Comparison of ENCODE assay signal across 9 mouse cellular contexts in genomic region chr16:31570311-31571139, GRCm38 (mm10).
DNase-seq lines count a peak whose midpoint lies in the region; ATAC-seq and TF ChIP-seq lines count a peak whose summit lies in the region.
"Had no signal": no experiment of that assay in that cellular context is flagged by ENCODE, and none has a peak within 500 bp of the region (broad histone marks: within the 10 kb centered on the region; RNA-seq: fewer than 3 reads in every experiment).

No protein-coding gene starts in this region.

- no peak overlapping the region for H3K4me3 ChIP-seq in hindbrain, embryonic 16.5 days (ENCODE audit: low read length)
- no peak overlapping the region for H3K4me3 ChIP-seq in hindbrain, embryonic 11.5 days (ENCODE audit: low read depth, low read length)
- H3K4me3 ChIP-seq in MEL (ENCODE audit: control insufficient read depth in 1 of 2, insufficient read depth in 1 of 2, low read depth in 2 of 2, low read length in 2 of 2), result no peak overlapping the region
- no peak overlapping the region for H3K4me3 ChIP-seq in liver, embryonic 11.5 days (ENCODE audit: low read depth, low read length)
- no peak overlapping the region for H3K4me3 ChIP-seq in hindbrain, embryonic 12.5 days
- H3K4me3 ChIP-seq: heart, embryonic 15.5 days had no signal

- TF ChIP-seq CTCF in MEL (IDR thresholded peaks at IDR 0.05 in 2 of 3, conservative IDR thresholded peaks at IDR 0.05 in 1 of 3; ENCODE audit: control insufficient read depth in 1 of 3, insufficient read depth in 1 of 3, low read depth in 2 of 3, low read length in 3 of 3, poor library complexity in 1 of 3, severe bottlenecking in 1 of 3), result no peak
- TF ChIP-seq CTCF in brain, embryonic 14.5 days (IDR thresholded peaks at IDR 0.05; ENCODE audit: borderline replicate concordance, extremely low read depth, insufficient read depth, insufficient read length), result no peak

- no peak for TF ChIP-seq POLR2A in MEL (IDR thresholded peaks at IDR 0.05; ENCODE audit: control insufficient read depth in 1 of 2, insufficient read depth in 1 of 2, low read depth in 1 of 2, low read length in 2 of 2, poor library complexity in 1 of 2)
- TF ChIP-seq POLR2A in brain, embryonic 14.5 days (IDR thresholded peaks at IDR 0.05; ENCODE audit: borderline replicate concordance, extremely low read depth, insufficient read depth, insufficient read length, poor library complexity, severe bottlenecking), result no peak

- no peak for DNase-seq in hindbrain, embryonic 11.5 days (ENCODE audit: low spot score)
- peak; percentile 46 for DNase-seq in MEL (ENCODE audit: low read depth, low spot score)
- DNase-seq in brain, embryonic 14.5 days (ENCODE audit: low read depth), result peak; percentile 78
- DNase-seq in gonadal fat pad, adult 2 months (ENCODE audit: low read depth), result peak; percentile 59
- no peak for DNase-seq in yolk sac, embryonic 10.5 days (ENCODE audit: low spot score)
- no peak for DNase-seq in liver, embryonic 11.5 days (ENCODE audit: low spot score)

- ATAC-seq in hindbrain, embryonic 16.5 days, result peak; percentile 42; the same call in 1 of the 2 replicates
- no peak for ATAC-seq in hindbrain, embryonic 11.5 days (ENCODE audit: low FRiP score)
- no peak for ATAC-seq in liver, embryonic 11.5 days (replicated peaks; ENCODE audit: low FRiP score)
- ATAC-seq in hindbrain, embryonic 12.5 days (ENCODE audit: low FRiP score), result no peak

- H3K4me1 ChIP-seq in hindbrain, embryonic 16.5 days (ENCODE audit: control insufficient read depth, insufficient read depth, low read depth, low read length), result no peaks in the 10 kb centered on the region
- no peaks in the 10 kb centered on the region for H3K4me1 ChIP-seq in hindbrain, embryonic 11.5 days (replicated peaks; ENCODE audit: control insufficient read depth, insufficient read depth, low read length)
- H3K4me1 ChIP-seq in MEL (ENCODE audit: control insufficient read depth in 1 of 2, insufficient read depth in 2 of 2, low read length in 2 of 2), result peaks cover 0 to 7% of the 10 kb centered on the region in 2 experiments; a peak in 2 of 4 replicates
- 0 out of 2 replicates have a peak, but pooled peaks cover 2% of the 10 kb centered on the region for H3K4me1 ChIP-seq in liver, embryonic 11.5 days (replicated peaks; ENCODE audit: control insufficient read depth, insufficient read depth, low read length)
- 0 out of 2 replicates have a peak, but pooled peaks cover 3% of the 10 kb centered on the region for H3K4me1 ChIP-seq in hindbrain, embryonic 12.5 days

- TF ChIP-seq RAD21 in MEL (IDR thresholded peaks at IDR 0.05; ENCODE audit: low read depth, low read length), result no peak

- H3K79me2 ChIP-seq in MEL (ENCODE audit: control insufficient read depth, insufficient read depth, low read length, poor library complexity), result no peaks in the 10 kb centered on the region

- no peak overlapping the region for H3K4me2 ChIP-seq in hindbrain, embryonic 16.5 days (ENCODE audit: low read length)
- no peak overlapping the region for H3K4me2 ChIP-seq in hindbrain, embryonic 11.5 days (replicated peaks; ENCODE audit: low read depth, low read length)
- H3K4me2 ChIP-seq in liver, embryonic 11.5 days, result no peak overlapping the region
- no peak overlapping the region for H3K4me2 ChIP-seq in hindbrain, embryonic 12.5 days (replicated peaks)
- H3K4me2 ChIP-seq: heart, embryonic 15.5 days had no signal

- no peaks in the 10 kb centered on the region for H3K27me3 ChIP-seq in hindbrain, embryonic 16.5 days (replicated peaks; ENCODE audit: control insufficient read depth, insufficient read depth, low read length)
- H3K27me3 ChIP-seq in hindbrain, embryonic 11.5 days (ENCODE audit: control insufficient read depth, insufficient read depth, low read length), result no peaks in the 10 kb centered on the region
- peaks cover 3 to 9% of the 10 kb centered on the region in 2 experiments for H3K27me3 ChIP-seq in MEL (ENCODE audit: control insufficient read depth in 1 of 2, insufficient read depth in 2 of 2, low read length in 2 of 2)
- no peaks in the 10 kb centered on the region for H3K27me3 ChIP-seq in liver, embryonic 11.5 days (replicated peaks; ENCODE audit: control insufficient read depth, insufficient read depth, low read length)
- H3K27me3 ChIP-seq in hindbrain, embryonic 12.5 days, result peaks cover 4% of the 10 kb centered on the region; the same call in 1 of the 2 replicates
- H3K27me3 ChIP-seq: heart, embryonic 15.5 days had no signal

- H3K27ac ChIP-seq in hindbrain, embryonic 16.5 days (ENCODE audit: low read depth, low read length), result no peak overlapping the region
- no peak overlapping the region for H3K27ac ChIP-seq in hindbrain, embryonic 11.5 days (ENCODE audit: low read depth, low read length)
- H3K27ac ChIP-seq in MEL (ENCODE audit: control insufficient read depth, low read depth, low read length), result no peak overlapping the region
- H3K27ac ChIP-seq in liver, embryonic 11.5 days (ENCODE audit: low read depth, low read length), result no peak overlapping the region
- H3K27ac ChIP-seq in hindbrain, embryonic 12.5 days, result no peak overlapping the region
- H3K27ac ChIP-seq: heart, embryonic 15.5 days had no signal

- H3K36me3 ChIP-seq in hindbrain, embryonic 16.5 days (ENCODE audit: control insufficient read depth, insufficient read depth, low read length), result no peaks in the 10 kb centered on the region
- H3K36me3 ChIP-seq in hindbrain, embryonic 11.5 days (ENCODE audit: control insufficient read depth, insufficient read depth, low read length), result no peaks in the 10 kb centered on the region
- H3K36me3 ChIP-seq in MEL (ENCODE audit: control insufficient read depth in 1 of 2, insufficient read depth in 2 of 2, low read length in 2 of 2), result no peaks in the 10 kb centered on the region
- no peaks in the 10 kb centered on the region for H3K36me3 ChIP-seq in liver, embryonic 11.5 days (ENCODE audit: control insufficient read depth, insufficient read depth, low read length)
- no peaks in the 10 kb centered on the region for H3K36me3 ChIP-seq in hindbrain, embryonic 12.5 days
- H3K36me3 ChIP-seq: heart, embryonic 15.5 days had no signal

- no peak overlapping the region for H3K9ac ChIP-seq in hindbrain, embryonic 16.5 days (ENCODE audit: low read depth, low read length)
- no peak overlapping the region for H3K9ac ChIP-seq in hindbrain, embryonic 11.5 days (ENCODE audit: low read depth, low read length)
- no peak overlapping the region for H3K9ac ChIP-seq in MEL (ENCODE audit: control insufficient read depth, low read depth, low read length, poor library complexity, severe bottlenecking)
- no peak overlapping the region for H3K9ac ChIP-seq in liver, embryonic 11.5 days (ENCODE audit: low read depth, low read length)
- no peak overlapping the region for H3K9ac ChIP-seq in hindbrain, embryonic 12.5 days
- H3K9ac ChIP-seq: heart, embryonic 15.5 days had no signal

- no peak for TF ChIP-seq EP300 in MEL (IDR thresholded peaks at IDR 0.05; ENCODE audit: low read depth in 1 of 2, low read length in 2 of 2)

- WGBS in hindbrain, embryonic 16.5 days, result 91% methylated on average over 20 of the region's 20 CpGs
- WGBS in hindbrain, embryonic 11.5 days, result 90% methylated on average over 20 of the region's 20 CpGs
- WGBS in liver, embryonic 11.5 days, result 78% methylated on average over 20 of the region's 20 CpGs
- WGBS in hindbrain, embryonic 12.5 days, result 89% methylated on average over 20 of the region's 20 CpGs

- no peaks in the 10 kb centered on the region for H3K9me3 ChIP-seq in hindbrain, embryonic 16.5 days (ENCODE audit: control insufficient read depth, low read length)
- H3K9me3 ChIP-seq in hindbrain, embryonic 11.5 days (ENCODE audit: control insufficient read depth, low read length), result no peaks in the 10 kb centered on the region
- no peaks in the 10 kb centered on the region for H3K9me3 ChIP-seq in MEL (replicated peaks; ENCODE audit: insufficient read depth, low read length)
- H3K9me3 ChIP-seq in liver, embryonic 11.5 days (ENCODE audit: control insufficient read depth, low read length), result no peaks in the 10 kb centered on the region
- no peaks in the 10 kb centered on the region for H3K9me3 ChIP-seq in hindbrain, embryonic 12.5 days (replicated peaks)
- H3K9me3 ChIP-seq: heart, embryonic 15.5 days had no signal

TF ChIP-seq in MEL, 35 proteins besides CTCF, POLR2A, EP300 and RAD21:
- TF ChIP-seq USF1 (IDR thresholded peaks at IDR 0.05; ENCODE audit: low read depth, low read length) (no peak), USF2 (IDR thresholded peaks at IDR 0.05; ENCODE audit: borderline replicate concordance in 1 of 2, insufficient read depth in 1 of 2, low read depth in 1 of 2, low read length in 2 of 2) (no peak), MAFK (IDR thresholded peaks at IDR 0.05; ENCODE audit: borderline replicate concordance, low read depth, low read length) (no peak), POLR2AphosphoS2 (IDR thresholded peaks at IDR 0.05; ENCODE audit: low read length) (no peak), ZMIZ1 (IDR thresholded peaks at IDR 0.05; ENCODE audit: low read depth, low read length) (no peak), RCOR1 (IDR thresholded peaks at IDR 0.05; ENCODE audit: low read depth, low read length) (no peak), JUND (IDR thresholded peaks at IDR 0.05; ENCODE audit: low read depth, low read length) (no peak), ZKSCAN1 (IDR thresholded peaks at IDR 0.05; ENCODE audit: low read depth, low read length) (no peak), HCFC1 (IDR thresholded peaks at IDR 0.05; ENCODE audit: low read depth, low read length) (no peak), NELFE (IDR thresholded peaks at IDR 0.05; ENCODE audit: low read depth, low read length) (no peak), KAT2A (conservative IDR thresholded peaks at IDR 0.05; ENCODE audit: low read depth, low read length) (no peak), ZC3H11A (IDR thresholded peaks at IDR 0.05; ENCODE audit: low read depth, low read length) (no peak), SMC3 (IDR thresholded peaks at IDR 0.05; ENCODE audit: low read depth, low read length) (no peak), MAX (IDR thresholded peaks at IDR 0.05; ENCODE audit: low read length) (no peak), MAZ (IDR thresholded peaks at IDR 0.05; ENCODE audit: low read depth, low read length) (no peak), BHLHE40 (IDR thresholded peaks at IDR 0.05; ENCODE audit: borderline replicate concordance, low read depth, low read length) (no peak), POLR2AphosphoS5 (IDR thresholded peaks at IDR 0.05; ENCODE audit: borderline replicate concordance, low read depth, low read length) (no peak), MEF2A (IDR thresholded peaks at IDR 0.05; ENCODE audit: extremely low read depth, insufficient replicate concordance, low read depth, low read length, poor library complexity, severe bottlenecking) (no peak)

Comparison
In these comparisons a context has a peak if more than half of its experiments do, and no peak if none do; other contexts are left out.
1. DNase-seq: peak in MEL (single experiment), brain, embryonic 14.5 days (single experiment) and gonadal fat pad, adult 2 months (single experiment); none in hindbrain, embryonic 11.5 days (single experiment), yolk sac, embryonic 10.5 days (single experiment) and liver, embryonic 11.5 days (single experiment).